Mouse (Mus musculus): ENCODE results near the gene Zfp90. TPM values are rescaled to one million over a fixed set of nuclear protein-coding genes. Genes with fewer than 3 reads are reported as not detected.

Gene Zfp90
- 3.5 and 3.8 TPM in 2 replicates for polyA plus RNA-seq (2016; fragmentation: Nextera tagmentation; extraction: Ambion mirVana)

DNA sequence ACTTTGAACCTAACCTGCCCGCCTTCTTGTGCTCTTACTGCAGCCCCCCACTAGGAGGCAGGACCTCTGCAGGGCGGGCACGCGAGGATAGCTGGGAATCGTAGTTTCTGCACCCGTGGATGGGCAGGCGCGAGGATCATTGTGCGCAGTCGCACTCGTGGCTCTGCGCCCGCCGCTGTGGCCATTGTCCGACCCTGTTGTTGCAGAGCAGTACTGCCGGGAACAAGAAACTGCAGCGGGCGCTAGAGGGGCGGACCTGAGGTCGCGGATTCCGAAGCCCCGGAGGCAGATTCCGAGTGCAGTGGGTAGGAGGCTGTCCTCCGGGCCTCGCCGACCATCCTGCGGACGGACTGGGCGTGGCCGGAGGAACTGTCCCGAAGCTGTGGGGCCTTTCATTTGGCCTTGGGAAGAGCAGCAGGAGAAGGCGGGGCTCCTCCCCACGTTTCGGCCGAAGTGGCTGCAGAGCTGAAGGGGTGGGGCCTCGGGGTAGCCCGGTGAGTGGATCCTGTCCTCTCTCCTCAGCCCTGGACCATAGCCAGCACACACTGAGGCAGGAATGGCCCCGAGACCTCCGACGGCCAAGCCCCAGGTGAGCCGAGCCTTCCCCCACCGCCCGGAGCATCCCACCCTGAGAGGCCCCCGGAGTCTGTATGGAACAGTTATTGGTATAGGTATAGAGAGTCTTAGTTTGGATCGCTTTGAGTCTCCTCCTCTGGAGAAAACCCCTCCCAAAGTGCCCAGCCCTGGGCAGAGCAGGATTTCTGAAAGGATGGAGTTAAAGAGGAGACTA lies at the start of gene Zfp90:
TSS of gene Zfp90 (plus strand) at position 146 of the 790 bp plus-strand sequence.
- Histone ChIP-seq H3K4me3 (peak within 1 kb of the TSS; percentile 69), H3K27ac (peak within 1 kb of the TSS; percentile 76), H3K9me3 (replicated peaks) (no peaks in the 10 kb centered on the region), H3K4me1 (peaks cover 28% of the 10 kb centered on the region), H3K27me3 (replicated peaks) (no peaks in the 10 kb centered on the region; the same call in 1 of the 2 replicates), H3K9ac (peak within 1 kb of the TSS; percentile 70), H3K4me2 (peak within 1 kb of the TSS; percentile 88), H3K36me3 (peaks cover 22% of the 10 kb centered on the region)
- WGBS (ENCODE audit: insufficient replicate concordance), result under 1% methylated on average over 46 of the region's 46 CpGs
- peak; percentile 88 for ATAC-seq

DNA sequence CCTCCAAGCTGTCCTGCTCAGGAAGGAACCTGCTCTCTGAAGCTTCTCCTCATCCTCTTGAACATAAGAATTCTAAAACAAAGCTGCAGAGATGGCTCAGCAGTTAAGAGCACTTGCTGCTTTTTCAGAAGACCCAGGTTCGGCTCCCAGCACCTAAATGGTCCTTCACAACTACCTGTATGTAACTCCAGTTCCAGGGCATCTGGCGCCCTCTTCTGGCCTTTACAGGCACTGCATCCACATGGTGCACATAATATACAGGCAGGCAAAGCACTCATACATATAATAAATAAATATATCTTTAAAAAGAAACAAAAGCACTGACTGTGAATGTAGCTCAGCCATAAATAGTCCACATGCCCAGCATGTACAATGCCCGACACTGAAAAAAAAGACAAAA lies 46.6 kb upstream of the Zfp90 start:
- H3K4me1 ChIP-seq, result no peaks in the 10 kb centered on the region
- no peak for ATAC-seq
- H3K9me3 ChIP-seq (replicated peaks), result peaks cover 4% of the 10 kb centered on the region; the same call in 1 of the 2 replicates
- H3K4me3 ChIP-seq, result no peak overlapping the region
- no peak overlapping the region for H3K27ac ChIP-seq
- H3K9ac ChIP-seq, result no peak overlapping the region
- no peaks in the 10 kb centered on the region for H3K36me3 ChIP-seq
- 51% methylated on average over 3 of the region's 3 CpGs for WGBS (ENCODE audit: insufficient replicate concordance)
- no peak overlapping the region for H3K4me2 ChIP-seq
- H3K27me3 ChIP-seq (replicated peaks), result no peaks in the 10 kb centered on the region

DNA sequence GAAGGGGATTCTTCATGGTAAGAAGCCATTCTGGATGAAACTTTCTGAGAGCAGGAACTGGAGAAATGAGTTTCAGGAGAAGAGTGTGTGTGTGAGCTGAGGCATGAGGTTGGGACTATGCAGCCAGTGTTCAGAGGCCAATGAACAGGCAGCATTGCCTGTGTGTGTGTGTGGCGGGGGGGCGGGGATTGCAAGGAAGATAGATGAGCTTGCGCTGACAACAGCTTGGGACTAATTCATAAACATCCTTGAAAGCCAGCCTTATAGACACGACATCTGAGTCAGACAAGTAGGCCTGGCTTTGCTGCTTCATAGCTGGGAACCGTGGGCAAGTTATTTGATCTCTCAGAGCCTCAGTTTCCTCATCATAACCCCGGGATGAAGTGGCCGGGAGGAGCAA lies 46.1 kb upstream of the Zfp90 start:
- peaks cover 4% of the 10 kb centered on the region; the same call in 1 of the 2 replicates for H3K9me3 ChIP-seq (replicated peaks)
- no peaks in the 10 kb centered on the region for H3K4me1 ChIP-seq
- WGBS (ENCODE audit: insufficient replicate concordance), result 64% methylated on average over 7 of the region's 7 CpGs
- H3K27ac ChIP-seq, result no peak overlapping the region
- no peaks in the 10 kb centered on the region for H3K36me3 ChIP-seq
- no peaks in the 10 kb centered on the region for H3K27me3 ChIP-seq (replicated peaks)
- no peak overlapping the region for H3K4me2 ChIP-seq
- ATAC-seq, result no peak
- no peak overlapping the region for H3K4me3 ChIP-seq
- H3K9ac ChIP-seq, result no peak overlapping the region

DNA sequence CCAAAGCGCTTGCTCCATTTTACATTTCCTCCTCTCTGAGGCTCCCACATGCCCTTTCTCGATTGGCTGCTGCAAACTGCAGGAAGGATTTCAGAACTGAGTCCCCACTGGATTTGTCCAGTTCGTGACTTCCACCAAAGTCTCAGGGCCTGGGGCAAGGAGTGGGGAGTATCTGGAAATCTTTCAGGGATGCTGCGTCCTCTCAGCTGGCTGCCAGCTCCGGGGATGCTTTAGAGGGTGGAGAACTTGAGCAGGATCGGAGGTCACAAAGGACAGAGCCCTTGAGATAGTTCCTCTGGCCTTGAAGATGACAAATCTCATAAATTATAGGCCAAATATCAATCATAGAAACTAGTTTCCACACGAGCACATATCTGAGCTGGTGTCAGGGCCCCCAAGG lies 39.2 kb upstream of the Zfp90 start:
- H3K27ac ChIP-seq, result no peak overlapping the region
- H3K4me1 ChIP-seq, result peaks cover 4% of the 10 kb centered on the region; the same call in 1 of the 2 replicates
- H3K4me2 ChIP-seq, result no peak overlapping the region
- H3K9me3 ChIP-seq (replicated peaks), result no peaks in the 10 kb centered on the region
- no peak overlapping the region for H3K9ac ChIP-seq
- no peak overlapping the region for H3K4me3 ChIP-seq
- WGBS (ENCODE audit: insufficient replicate concordance), result 59% methylated on average over 7 of the region's 7 CpGs
- no peaks in the 10 kb centered on the region for H3K36me3 ChIP-seq
- no peaks in the 10 kb centered on the region for H3K27me3 ChIP-seq (replicated peaks)
- no peak for ATAC-seq

DNA sequence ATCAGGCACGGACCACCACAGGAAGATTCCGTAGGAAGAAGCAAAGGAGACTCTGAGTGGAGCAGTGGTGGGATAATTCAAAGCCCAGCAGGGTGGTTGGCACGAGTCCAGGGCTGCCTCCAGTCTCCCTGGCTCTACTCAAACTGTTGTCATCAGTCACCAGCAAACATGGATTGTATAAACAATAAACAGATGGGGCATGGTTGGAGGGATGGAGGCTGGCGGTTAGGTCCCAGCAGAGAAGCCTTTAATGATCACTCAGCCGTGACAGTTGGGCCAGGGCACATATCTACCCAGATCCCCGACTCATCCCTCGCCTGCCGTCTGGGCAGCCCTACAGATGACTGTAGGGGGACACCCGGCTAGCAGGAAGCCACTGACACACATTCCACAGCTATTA lies 38.3 kb upstream of the Zfp90 start:
- peaks cover 4% of the 10 kb centered on the region; the same call in 1 of the 2 replicates for H3K4me1 ChIP-seq
- no peak for ATAC-seq
- WGBS (ENCODE audit: insufficient replicate concordance), result 43% methylated on average over 9 of the region's 9 CpGs
- H3K9me3 ChIP-seq (replicated peaks), result no peaks in the 10 kb centered on the region
- H3K9ac ChIP-seq, result no peak overlapping the region
- H3K4me3 ChIP-seq, result no peak overlapping the region
- H3K4me2 ChIP-seq, result no peak overlapping the region
- H3K27ac ChIP-seq, result no peak overlapping the region
- no peaks in the 10 kb centered on the region for H3K27me3 ChIP-seq (replicated peaks)
- H3K36me3 ChIP-seq, result no peaks in the 10 kb centered on the region

DNA sequence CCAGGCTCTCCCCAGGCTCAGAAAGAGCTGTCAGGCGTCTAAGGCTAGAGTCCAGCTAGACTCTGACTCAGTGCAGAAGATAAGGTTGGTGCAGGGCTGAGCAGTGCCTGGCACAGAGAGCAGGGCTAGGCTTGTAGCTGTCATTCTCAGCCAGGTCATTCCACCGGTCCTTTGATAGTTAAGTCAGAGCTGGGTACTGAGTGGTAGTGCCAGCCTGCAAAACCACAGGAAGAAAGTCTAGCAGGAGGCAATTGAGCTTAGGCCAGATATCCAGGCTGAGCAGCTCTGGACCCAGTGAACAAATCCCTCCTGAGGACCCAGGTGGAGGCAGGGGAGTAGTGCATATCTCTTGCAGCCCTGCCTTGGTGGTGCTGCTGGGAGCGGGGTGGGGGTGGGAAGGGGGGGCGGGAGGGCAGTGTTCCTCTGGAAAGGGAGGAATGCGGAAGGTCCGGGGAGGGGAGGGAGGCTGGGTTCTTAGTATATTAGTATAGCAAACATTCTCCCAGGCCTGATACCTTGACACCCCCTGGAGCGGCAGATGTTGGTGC lies 36.6 kb upstream of the Zfp90 start:
- H3K4me2 ChIP-seq, result no peak overlapping the region
- H3K9me3 ChIP-seq (replicated peaks), result no peaks in the 10 kb centered on the region
- no peaks in the 10 kb centered on the region for H3K36me3 ChIP-seq
- WGBS (ENCODE audit: insufficient replicate concordance), result 40% methylated on average over 7 of the region's 7 CpGs
- no peak overlapping the region for H3K27ac ChIP-seq
- H3K9ac ChIP-seq, result no peak overlapping the region
- ATAC-seq, result no peak
- no peak overlapping the region for H3K4me3 ChIP-seq
- H3K4me1 ChIP-seq, result peaks cover 4% of the 10 kb centered on the region; the same call in 1 of the 2 replicates
- H3K27me3 ChIP-seq (replicated peaks), result no peaks in the 10 kb centered on the region

DNA sequence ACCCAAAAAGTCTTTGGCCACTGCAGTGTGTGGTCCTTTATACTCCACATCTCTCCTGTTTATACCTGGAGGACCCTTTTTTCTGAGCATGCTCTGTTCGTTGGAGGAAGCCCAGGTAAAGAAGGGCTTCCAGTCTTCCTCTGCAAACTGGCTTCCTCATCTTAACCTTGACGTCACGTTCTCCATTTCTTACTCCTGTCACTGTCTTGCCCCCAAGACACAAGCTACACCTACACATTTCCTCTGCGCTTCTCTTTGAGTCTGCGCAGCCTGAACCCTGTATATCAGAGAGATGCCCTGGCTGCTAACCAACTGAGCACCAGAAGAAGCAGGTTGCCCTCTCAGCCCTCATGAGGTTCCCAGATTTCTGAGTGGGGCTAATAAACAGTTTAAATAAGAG lies 35.8 kb upstream of the Zfp90 start:
- H3K27ac ChIP-seq, result no peak overlapping the region
- ATAC-seq, result no peak
- 60% methylated on average over 5 of the region's 5 CpGs for WGBS (ENCODE audit: insufficient replicate concordance)
- no peaks in the 10 kb centered on the region for H3K36me3 ChIP-seq
- H3K4me3 ChIP-seq, result no peak overlapping the region
- no peak overlapping the region for H3K9ac ChIP-seq
- H3K4me2 ChIP-seq, result no peak overlapping the region
- H3K27me3 ChIP-seq (replicated peaks), result no peaks in the 10 kb centered on the region
- H3K4me1 ChIP-seq, result peaks cover 4% of the 10 kb centered on the region; the same call in 1 of the 2 replicates
- H3K9me3 ChIP-seq (replicated peaks), result no peaks in the 10 kb centered on the region

DNA sequence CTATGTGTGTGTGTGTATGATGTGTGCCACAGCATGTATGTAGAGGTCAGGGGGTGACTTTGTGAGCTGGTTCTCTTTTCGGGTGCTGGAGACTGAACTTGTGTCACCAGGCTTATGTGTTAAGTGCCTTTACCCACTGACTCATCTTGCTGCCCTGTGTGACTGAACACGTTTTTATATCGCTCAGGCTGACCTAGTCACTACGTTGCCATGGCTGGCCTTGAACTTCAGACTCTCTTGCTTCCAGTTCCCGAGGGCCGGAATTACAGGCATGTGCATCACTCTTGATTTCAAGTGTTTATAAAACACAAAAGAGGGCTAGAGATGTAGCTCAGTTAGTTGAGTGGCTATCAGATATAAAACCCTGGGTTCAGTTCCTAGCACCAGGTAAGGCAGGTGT lies 34.1 kb upstream of the Zfp90 start:
- no peak overlapping the region for H3K4me3 ChIP-seq
- peaks cover 4% of the 10 kb centered on the region; the same call in 1 of the 2 replicates for H3K4me1 ChIP-seq
- 68% methylated on average over 6 of the region's 6 CpGs for WGBS (ENCODE audit: insufficient replicate concordance)
- no peak overlapping the region for H3K27ac ChIP-seq
- no peaks in the 10 kb centered on the region; the same call in 1 of the 2 replicates for H3K27me3 ChIP-seq (replicated peaks)
- H3K9me3 ChIP-seq (replicated peaks), result no peaks in the 10 kb centered on the region
- no peaks in the 10 kb centered on the region for H3K36me3 ChIP-seq
- H3K4me2 ChIP-seq, result no peak overlapping the region
- ATAC-seq, result no peak
- no peak overlapping the region for H3K9ac ChIP-seq

DNA sequence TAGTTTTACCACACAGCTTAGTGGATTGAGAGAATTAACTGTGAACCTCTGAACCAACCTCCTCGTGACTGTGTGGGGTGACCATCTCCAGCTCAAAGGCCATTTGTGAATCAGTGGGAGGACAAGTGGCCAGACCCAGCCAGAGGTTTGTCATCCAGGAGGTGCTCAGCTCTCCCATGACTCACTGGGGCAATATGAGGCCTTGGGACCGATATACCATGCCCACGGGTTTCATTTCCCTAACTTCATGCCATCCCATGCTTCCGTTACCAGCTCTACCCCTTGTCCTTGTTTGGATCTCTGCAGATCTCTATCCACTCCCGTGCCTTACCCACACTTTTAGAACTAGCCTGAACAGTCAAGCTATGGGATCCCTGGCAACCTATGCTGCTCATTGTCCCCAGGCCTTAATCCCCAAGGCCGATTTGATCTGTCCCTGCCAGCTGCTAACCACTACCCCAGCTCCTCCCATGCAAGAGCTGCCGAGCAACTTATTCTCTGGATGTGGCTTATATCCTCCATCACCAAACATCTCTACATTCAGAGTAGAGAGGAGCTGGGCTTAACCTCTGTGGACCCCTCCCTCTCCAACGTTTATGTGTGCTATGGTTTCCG lies 27.2 kb upstream of the Zfp90 start:
- Histone ChIP-seq H3K4me1 (no peaks in the 10 kb centered on the region), H3K4me3 (no peak overlapping the region), H3K27ac (no peak overlapping the region), H3K9ac (no peak overlapping the region), H3K27me3 (replicated peaks) (no peaks in the 10 kb centered on the region; the same call in 1 of the 2 replicates), H3K4me2 (no peak overlapping the region), H3K9me3 (replicated peaks) (no peaks in the 10 kb centered on the region), H3K36me3 (no peaks in the 10 kb centered on the region)
- no peak for ATAC-seq
- 62% methylated on average over 9 of the region's 9 CpGs for WGBS (ENCODE audit: insufficient replicate concordance)

DNA sequence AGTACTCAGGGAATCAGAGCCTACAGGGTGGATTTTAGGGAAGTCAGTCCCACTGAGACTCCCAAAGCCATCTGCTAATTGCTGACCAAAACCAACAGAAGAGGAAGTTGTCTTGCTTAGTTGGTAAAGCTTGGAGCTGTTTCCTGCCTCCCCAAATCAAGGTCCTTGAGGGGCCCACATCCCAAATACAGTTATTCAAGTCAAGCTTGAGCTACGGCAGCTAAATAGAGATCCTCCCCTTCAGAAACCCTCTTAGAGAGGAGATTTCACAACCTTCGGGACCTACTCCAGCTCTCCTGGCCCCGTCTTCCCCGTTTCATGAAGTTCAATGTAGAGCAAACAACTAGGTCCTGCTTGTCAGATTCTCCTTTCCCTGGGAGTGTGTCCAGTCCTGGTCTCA lies 20.6 kb upstream of the Zfp90 start:
- Histone ChIP-seq H3K4me2 (no peak overlapping the region), H3K27ac (no peak overlapping the region), H3K36me3 (no peaks in the 10 kb centered on the region), H3K4me1 (no peaks in the 10 kb centered on the region), H3K4me3 (no peak overlapping the region), H3K9me3 (replicated peaks) (no peaks in the 10 kb centered on the region), H3K9ac (no peak overlapping the region), H3K27me3 (replicated peaks) (peaks cover 4% of the 10 kb centered on the region; the same call in 1 of the 2 replicates)
- ATAC-seq, result no peak
- 43% methylated on average over 4 of the region's 4 CpGs for WGBS (ENCODE audit: insufficient replicate concordance)

DNA sequence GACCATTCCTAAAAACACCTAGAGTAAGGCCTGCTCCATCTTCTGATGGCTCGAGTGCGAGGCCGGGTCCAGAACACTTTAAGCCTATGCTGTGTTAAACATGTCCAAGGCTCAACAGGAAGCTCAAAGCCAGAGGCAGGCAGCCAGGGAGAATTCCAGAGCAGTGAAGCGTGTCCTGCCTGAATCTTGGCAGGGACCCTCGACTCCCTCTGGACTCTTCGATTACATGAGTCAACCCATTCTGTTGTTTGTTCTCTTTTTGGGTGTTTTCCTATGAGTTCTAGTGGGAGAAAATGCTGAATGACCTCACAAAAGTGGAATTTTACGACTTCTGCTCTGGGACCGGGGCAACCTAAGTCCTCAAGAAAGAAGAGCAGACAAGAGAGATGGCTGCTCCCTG lies 15.4 kb upstream of the Zfp90 start:
- 54% methylated on average over 8 of the region's 8 CpGs for WGBS (ENCODE audit: insufficient replicate concordance)
- no peak overlapping the region for H3K27ac ChIP-seq
- H3K36me3 ChIP-seq, result no peaks in the 10 kb centered on the region
- peaks cover 12% of the 10 kb centered on the region for H3K4me1 ChIP-seq
- ATAC-seq, result no peak
- H3K4me2 ChIP-seq, result no peak overlapping the region
- H3K27me3 ChIP-seq (replicated peaks), result peaks cover 4% of the 10 kb centered on the region; the same call in 1 of the 2 replicates
- H3K4me3 ChIP-seq, result no peak overlapping the region
- no peaks in the 10 kb centered on the region for H3K9me3 ChIP-seq (replicated peaks)
- H3K9ac ChIP-seq, result no peak overlapping the region

DNA sequence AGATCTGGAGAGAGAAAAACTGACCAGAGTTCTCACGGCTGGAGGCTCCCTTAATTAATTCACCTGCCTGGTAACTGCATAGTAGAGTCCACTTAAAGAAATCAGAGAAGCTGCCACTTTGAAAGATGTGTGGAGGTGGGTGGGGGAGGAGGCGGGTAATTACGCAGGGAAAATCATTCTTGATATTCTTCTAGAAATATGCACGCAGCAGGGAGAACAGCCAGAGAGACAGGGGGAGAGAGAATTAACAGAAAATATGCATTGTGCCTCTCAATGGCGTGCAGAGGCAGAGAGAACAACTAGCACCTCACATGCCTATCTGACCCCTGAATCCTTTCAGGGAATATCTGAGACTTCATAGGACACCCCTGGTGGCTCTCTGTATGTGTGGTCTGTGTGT lies 14.9 kb upstream of the Zfp90 start:
- no peaks in the 10 kb centered on the region for H3K36me3 ChIP-seq
- H3K27me3 ChIP-seq (replicated peaks), result peaks cover 4% of the 10 kb centered on the region; the same call in 1 of the 2 replicates
- no peak overlapping the region for H3K4me3 ChIP-seq
- no peak overlapping the region for H3K4me2 ChIP-seq
- no peak overlapping the region for H3K9ac ChIP-seq
- WGBS (ENCODE audit: insufficient replicate concordance), result 60% methylated on average over 5 of the region's 5 CpGs
- H3K4me1 ChIP-seq, result peaks cover 17% of the 10 kb centered on the region
- ATAC-seq, result no peak
- no peaks in the 10 kb centered on the region for H3K9me3 ChIP-seq (replicated peaks)
- H3K27ac ChIP-seq, result no peak overlapping the region
